ENCODE assay signal across 26 mouse cellular contexts in the genomic region with DNA sequence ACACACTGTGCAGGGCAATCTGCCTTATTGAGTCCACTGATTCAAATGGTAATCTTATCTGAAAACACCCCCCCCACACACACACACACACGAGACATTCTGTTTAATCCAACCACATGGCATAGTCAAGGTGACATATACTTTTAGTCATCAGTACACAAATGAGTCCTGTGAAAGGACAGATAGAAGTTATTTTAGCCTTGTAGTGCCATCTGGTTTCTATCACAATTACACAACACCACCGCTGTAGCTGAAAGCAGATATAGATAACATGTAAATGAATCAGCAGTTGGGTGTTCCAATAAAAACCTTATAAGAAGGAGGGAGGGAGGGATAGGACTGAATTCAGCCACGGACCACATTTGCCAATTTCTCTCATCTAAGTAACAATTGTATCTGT.
DNase-seq lines count a peak whose midpoint lies in the region; ATAC-seq and TF ChIP-seq lines count a peak whose summit lies in the region.
"Had no signal": no experiment of that assay in that cellular context is flagged by ENCODE, and none has a peak within 500 bp of the region (broad histone marks: within the 10 kb centered on the region; RNA-seq: fewer than 3 reads in every experiment).

No protein-coding gene starts in this region.

- no peaks in the 10 kb centered on the region for H3K4me1 ChIP-seq in forebrain, postnatal 0 days (ENCODE audit: insufficient read depth)
- H3K4me1 ChIP-seq in forebrain, embryonic 12.5 days: no peaks in the 10 kb centered on the region
- peaks cover 20% of the 10 kb centered on the region for H3K4me1 ChIP-seq in heart, embryonic 16.5 days (ENCODE audit: control insufficient read depth, insufficient read depth, low read length)
- peaks cover 8% of the 10 kb centered on the region; the same call in 1 of the 2 replicates for H3K4me1 ChIP-seq in heart, embryonic 11.5 days (ENCODE audit: control insufficient read depth, insufficient read depth, low read length)
- 0 out of 2 replicates have a peak, but pooled peaks cover 2% of the 10 kb centered on the region for H3K4me1 ChIP-seq in lung, embryonic 16.5 days (replicated peaks; ENCODE audit: control insufficient read depth, insufficient read depth, low read length)
- H3K4me1 ChIP-seq: embryonic facial prominence, embryonic 12.5 days; hindbrain, embryonic 13.5 days; kidney, embryonic 15.5 days; limb, embryonic 10.5 days; liver, embryonic 15.5 days; midbrain, embryonic 10.5 days; neural tube, embryonic 13.5 days had no signal

- no peak for DNase-seq in forebrain, postnatal 0 days
- no peak for DNase-seq in lung, postnatal 36 days
- DNase-seq in telencephalon, adult 2 months (ENCODE audit: low read depth, low spot score): peak; percentile 67
- DNase-seq in left cerebral cortex, adult 11 months (ENCODE audit: low spot score): no peak
- DNase-seq: adrenal gland, adult 2 months; cerebellum, adult 18-20 months; cerebellum, postnatal 14 days; heart, postnatal 14 days; kidney, adult 11 months; liver; thymus, postnatal 25 days had no signal

- 61% methylated on average over 3 of the region's 3 CpGs for WGBS in forebrain, postnatal 0 days
- 81% methylated on average over 3 of the region's 3 CpGs for WGBS in forebrain, embryonic 12.5 days
- WGBS in heart, embryonic 16.5 days: 16% methylated on average over 3 of the region's 3 CpGs
- whole genome bisulfite sequencing in heart, embryonic 11.5 days (ENCODE audit: insufficient replicate concordance): 21% methylated on average over 3 of the region's 3 CpGs
- WGBS in lung, embryonic 16.5 days: 41% methylated on average over 3 of the region's 3 CpGs

- H3K9me3 ChIP-seq in forebrain, postnatal 0 days (ENCODE audit: low read length): no peaks in the 10 kb centered on the region
- H3K9me3 ChIP-seq in forebrain, embryonic 12.5 days: 0 out of 2 replicates have a peak, but pooled peaks cover 3% of the 10 kb centered on the region
- H3K9me3 ChIP-seq in heart, embryonic 16.5 days (replicated peaks; ENCODE audit: control insufficient read depth, low read length): no peaks in the 10 kb centered on the region
- H3K9me3 ChIP-seq in heart, embryonic 11.5 days (replicated peaks; ENCODE audit: control insufficient read depth, low read length): no peaks in the 10 kb centered on the region
- H3K9me3 ChIP-seq in lung, embryonic 16.5 days (ENCODE audit: control insufficient read depth, low read length): no peaks in the 10 kb centered on the region
- H3K9me3 ChIP-seq: embryonic facial prominence, embryonic 12.5 days; hindbrain, embryonic 13.5 days; kidney, embryonic 15.5 days; limb, embryonic 10.5 days; liver, embryonic 15.5 days; midbrain, embryonic 10.5 days; neural tube, embryonic 13.5 days had no signal

- no peak overlapping the region for H3K9ac ChIP-seq in forebrain, postnatal 0 days
- H3K9ac ChIP-seq in forebrain, embryonic 12.5 days: no peak overlapping the region
- H3K9ac ChIP-seq in heart, embryonic 16.5 days (ENCODE audit: low read length): no peak overlapping the region
- H3K9ac ChIP-seq in heart, embryonic 11.5 days (ENCODE audit: low read depth, low read length): no peak overlapping the region
- no peak overlapping the region for H3K9ac ChIP-seq in lung, embryonic 16.5 days (ENCODE audit: low read length)
- H3K9ac ChIP-seq: embryonic facial prominence, embryonic 12.5 days; hindbrain, embryonic 13.5 days; kidney, embryonic 15.5 days; liver, embryonic 15.5 days; neural tube, embryonic 13.5 days had no signal

- H3K27ac ChIP-seq in forebrain, postnatal 0 days (ENCODE audit: low read depth, low read length): no peak overlapping the region
- H3K27ac ChIP-seq in forebrain, embryonic 12.5 days: no peak overlapping the region
- peak overlapping the region; percentile 84 for H3K27ac ChIP-seq in heart, embryonic 16.5 days (ENCODE audit: low read length)
- H3K27ac ChIP-seq in heart, embryonic 11.5 days (ENCODE audit: low read depth, low read length): no peak overlapping the region
- H3K27ac ChIP-seq in lung, embryonic 16.5 days (ENCODE audit: low read length): no peak overlapping the region
- H3K27ac ChIP-seq: embryonic facial prominence, embryonic 12.5 days; hindbrain, embryonic 13.5 days; kidney, embryonic 15.5 days; limb, embryonic 10.5 days; liver, embryonic 15.5 days; macrophage; midbrain, embryonic 10.5 days; neural tube, embryonic 13.5 days had no signal

- H3K4me2 ChIP-seq in forebrain, postnatal 0 days (ENCODE audit: low read depth): no peak overlapping the region
- H3K4me2 ChIP-seq in forebrain, embryonic 12.5 days: no peak overlapping the region
- no peak overlapping the region for H3K4me2 ChIP-seq in heart, embryonic 16.5 days (ENCODE audit: low read depth, low read length)
- no peak overlapping the region for H3K4me2 ChIP-seq in heart, embryonic 11.5 days
- H3K4me2 ChIP-seq in lung, embryonic 16.5 days (ENCODE audit: low read depth, low read length): no peak overlapping the region
- H3K4me2 ChIP-seq: embryonic facial prominence, embryonic 12.5 days; hindbrain, embryonic 13.5 days; kidney, embryonic 15.5 days; liver, embryonic 15.5 days; neural tube, embryonic 13.5 days had no signal

- peak; percentile 20; the same call in 1 of the 2 replicates for ATAC-seq in forebrain, postnatal 0 days
- ATAC-seq in forebrain, embryonic 12.5 days (ENCODE audit: low FRiP score): no peak
- peak; percentile 92 for ATAC-seq in heart, embryonic 16.5 days (replicated peaks; ENCODE audit: extremely low read depth, insufficient read depth, low FRiP score)
- no peak for ATAC-seq in heart, embryonic 11.5 days (replicated peaks; ENCODE audit: insufficient number of reproducible peaks, low FRiP score, low TSS enrichment)
- peak; percentile 80 for ATAC-seq in lung, embryonic 16.5 days (ENCODE audit: low read depth)
- ATAC-seq: midbrain, embryonic 16.5 days; Patski had no signal

- no peaks in the 10 kb centered on the region for H3K36me3 ChIP-seq in forebrain, postnatal 0 days (ENCODE audit: insufficient read depth)
- no peaks in the 10 kb centered on the region for H3K36me3 ChIP-seq in forebrain, embryonic 12.5 days (replicated peaks)
- no peaks in the 10 kb centered on the region for H3K36me3 ChIP-seq in heart, embryonic 16.5 days (ENCODE audit: control insufficient read depth, insufficient read depth)
- H3K36me3 ChIP-seq in heart, embryonic 11.5 days (ENCODE audit: control insufficient read depth, insufficient read depth, low read length): no peaks in the 10 kb centered on the region
- H3K36me3 ChIP-seq in lung, embryonic 16.5 days (ENCODE audit: control insufficient read depth, insufficient read depth, low read length): no peaks in the 10 kb centered on the region
- H3K36me3 ChIP-seq: embryonic facial prominence, embryonic 12.5 days; hindbrain, embryonic 13.5 days; kidney, embryonic 15.5 days; limb, embryonic 10.5 days; liver, embryonic 15.5 days; midbrain, embryonic 10.5 days; neural tube, embryonic 13.5 days had no signal

- no peak overlapping the region for H3K4me3 ChIP-seq in forebrain, postnatal 0 days (ENCODE audit: low read depth, low read length)
- H3K4me3 ChIP-seq in forebrain, embryonic 12.5 days (replicated peaks): no peak overlapping the region
- H3K4me3 ChIP-seq in heart, embryonic 16.5 days (ENCODE audit: low read length): no peak overlapping the region
- H3K4me3 ChIP-seq in heart, embryonic 11.5 days (ENCODE audit: low read depth, low read length): no peak overlapping the region
- no peak overlapping the region for H3K4me3 ChIP-seq in lung, embryonic 16.5 days (ENCODE audit: low read length)
- H3K4me3 ChIP-seq: embryonic facial prominence, embryonic 12.5 days; hindbrain, embryonic 13.5 days; kidney, embryonic 15.5 days; limb, embryonic 10.5 days; liver, embryonic 15.5 days; midbrain, embryonic 10.5 days; myocyte; neural tube, embryonic 13.5 days had no signal

- H3K27me3 ChIP-seq in forebrain, postnatal 0 days (ENCODE audit: insufficient read depth, low read length): no peaks in the 10 kb centered on the region
- no peaks in the 10 kb centered on the region for H3K27me3 ChIP-seq in forebrain, embryonic 12.5 days
- H3K27me3 ChIP-seq in heart, embryonic 16.5 days (ENCODE audit: control insufficient read depth, insufficient read depth, low read length): no peaks in the 10 kb centered on the region
- H3K27me3 ChIP-seq in heart, embryonic 11.5 days (ENCODE audit: control insufficient read depth, insufficient read depth, low read length): no peaks in the 10 kb centered on the region
- no peaks in the 10 kb centered on the region for H3K27me3 ChIP-seq in lung, embryonic 16.5 days (ENCODE audit: control insufficient read depth, insufficient read depth, low read depth, low read length)
- H3K27me3 ChIP-seq: embryonic facial prominence, embryonic 12.5 days; hindbrain, embryonic 13.5 days; kidney, embryonic 15.5 days; liver, embryonic 15.5 days; neural tube, embryonic 13.5 days; Patski had no signal

- no peak for TF ChIP-seq CTCF in forebrain, postnatal 0 days (IDR thresholded peaks at IDR 0.05; ENCODE audit: low read depth)

Comparison
In these comparisons a context has a peak if more than half of its experiments do, and no peak if none do; other contexts are left out.
1. ATAC-seq: peak in forebrain, postnatal 0 days (single experiment), heart, embryonic 16.5 days (single experiment) and lung, embryonic 16.5 days (single experiment); none in forebrain, embryonic 12.5 days (single experiment) and heart, embryonic 11.5 days (single experiment).